Mouse (Mus musculus): ENCODE results near the gene Gm3139. TPM values are rescaled to one million over a fixed set of nuclear protein-coding genes. Genes with fewer than 3 reads are reported as not detected.
"Not testable (repeated sequence)": the region's sequence is repeated elsewhere in the genome, so short reads cannot be mapped to it uniquely, and the experiment has no call there.

Gene Gm3139
- total RNA-seq (2014; fragmentation: Nextera tagmentation), result not detected in 2 replicates
- not detected in 2 replicates for total RNA-seq (2017)

DNA sequence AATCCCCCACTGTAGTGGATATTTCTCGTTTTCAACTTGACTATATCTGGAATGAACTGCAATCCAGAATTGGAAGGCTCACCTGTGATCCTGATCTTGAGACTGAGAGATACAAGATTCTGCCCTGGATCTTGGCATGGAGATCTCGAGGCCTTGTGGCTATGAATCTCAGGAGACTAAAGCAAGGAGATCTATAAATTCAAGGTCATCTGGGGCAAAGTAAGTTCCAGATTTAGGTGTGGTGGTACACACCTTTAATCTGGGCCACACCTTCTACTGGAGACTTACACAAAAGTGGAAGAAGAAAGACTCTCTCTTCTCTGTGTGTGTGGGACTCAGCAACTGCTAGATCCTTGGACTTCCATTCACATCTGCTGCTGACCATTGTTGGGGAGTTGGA, at the start of gene Gm3139:
Gene Gm3139, plus strand, starts transcription at position 301 of the 400 bp plus-strand sequence.
- not testable (repeated sequence) for ATAC-seq (replicated peaks; ENCODE audit: low FRiP score, low TSS enrichment, poor library complexity, severe bottlenecking)

Other genes starting within 250 kb of the Gm3139 start
- not detected in 2 replicates for gene A430089I19Rik, start 219.5 kb upstream of the Gm3139 start, total RNA-seq (2014; fragmentation: Nextera tagmentation)
- not detected in 2 replicates for gene A430089I19Rik, start 219.5 kb upstream of the Gm3139 start, total RNA-seq (2017)
- not detected in 2 replicates for gene Gm6502, start 211.9 kb upstream of the Gm3139 start, total RNA-seq (2014; fragmentation: Nextera tagmentation)
- gene Gm6502, start 211.9 kb upstream of the Gm3139 start, total RNA-seq (2017), result not detected in 2 replicates
- gene AA792892, start 186.5 kb upstream of the Gm3139 start, total RNA-seq (2014; fragmentation: Nextera tagmentation), result not detected in 2 replicates
- gene AA792892, start 186.5 kb upstream of the Gm3139 start, total RNA-seq (2017), result not detected in 2 replicates
- not detected in 2 replicates for gene Gm7682, start 80.5 kb upstream of the Gm3139 start, total RNA-seq (2014; fragmentation: Nextera tagmentation)
- gene Gm7682, start 80.5 kb upstream of the Gm3139 start, total RNA-seq (2017), result not detected in 2 replicates
- not detected in 2 replicates for gene Gm3147, start 90.1 kb downstream of the Gm3139 start, total RNA-seq (2014; fragmentation: Nextera tagmentation)
- gene Gm3147, start 90.1 kb downstream of the Gm3139 start, total RNA-seq (2017), result not detected in 2 replicates
- not detected in 2 replicates for gene Gm6509, start 97.7 kb downstream of the Gm3139 start, total RNA-seq (2014; fragmentation: Nextera tagmentation)
- gene Gm6509, start 97.7 kb downstream of the Gm3139 start, total RNA-seq (2017), result not detected in 2 replicates
- not detected in 2 replicates for gene Gm6205, start 122.1 kb downstream of the Gm3139 start, total RNA-seq (2014; fragmentation: Nextera tagmentation)
- gene Gm6205, start 122.1 kb downstream of the Gm3139 start, total RNA-seq (2017), result not detected in 2 replicates

All from megakaryocyte-erythroid progenitor cell, adult 5-6 weeks (primary cell).